Mouse (Mus musculus): ENCODE results near the gene Xaf1.

DNA sequence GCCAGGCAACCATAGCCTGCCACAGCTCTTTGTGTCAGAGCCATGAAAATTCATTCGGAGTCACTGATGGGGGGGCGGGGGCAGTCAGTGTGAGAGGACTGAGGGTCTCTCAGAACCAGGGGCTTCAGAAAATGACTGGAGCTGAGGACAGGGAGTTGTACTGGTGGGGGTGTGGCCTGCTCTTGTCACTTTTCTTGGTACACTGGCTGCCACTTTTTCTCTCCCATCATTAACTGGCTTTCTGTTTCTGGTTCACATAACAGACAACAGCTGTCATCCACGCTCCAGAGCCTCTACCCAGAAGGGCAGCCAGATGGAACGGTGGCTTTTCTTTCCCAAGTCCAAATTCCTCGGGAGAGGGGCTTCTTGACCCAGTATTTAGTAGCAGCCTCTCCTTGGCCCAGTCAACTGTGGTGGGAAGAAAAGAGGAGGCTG lies 37.0 kb downstream of the Xaf1 start:
- TF ChIP-seq GATA1 (IDR thresholded peaks at IDR 0.05; ENCODE audit: borderline replicate concordance, low read length) (no peak), FLI1 (IDR thresholded peaks at IDR 0.05; ENCODE audit: low read length) (no peak)

Measured in megakaryocyte, embryonic 14.5 days (primary cell).